Mouse (Mus musculus): ENCODE data around the gene Arl1.
"Not testable (repeated sequence)": the region's sequence is repeated elsewhere in the genome, so short reads cannot be mapped to it uniquely, and the experiment has no call there.

Arl1 gene

DNA sequence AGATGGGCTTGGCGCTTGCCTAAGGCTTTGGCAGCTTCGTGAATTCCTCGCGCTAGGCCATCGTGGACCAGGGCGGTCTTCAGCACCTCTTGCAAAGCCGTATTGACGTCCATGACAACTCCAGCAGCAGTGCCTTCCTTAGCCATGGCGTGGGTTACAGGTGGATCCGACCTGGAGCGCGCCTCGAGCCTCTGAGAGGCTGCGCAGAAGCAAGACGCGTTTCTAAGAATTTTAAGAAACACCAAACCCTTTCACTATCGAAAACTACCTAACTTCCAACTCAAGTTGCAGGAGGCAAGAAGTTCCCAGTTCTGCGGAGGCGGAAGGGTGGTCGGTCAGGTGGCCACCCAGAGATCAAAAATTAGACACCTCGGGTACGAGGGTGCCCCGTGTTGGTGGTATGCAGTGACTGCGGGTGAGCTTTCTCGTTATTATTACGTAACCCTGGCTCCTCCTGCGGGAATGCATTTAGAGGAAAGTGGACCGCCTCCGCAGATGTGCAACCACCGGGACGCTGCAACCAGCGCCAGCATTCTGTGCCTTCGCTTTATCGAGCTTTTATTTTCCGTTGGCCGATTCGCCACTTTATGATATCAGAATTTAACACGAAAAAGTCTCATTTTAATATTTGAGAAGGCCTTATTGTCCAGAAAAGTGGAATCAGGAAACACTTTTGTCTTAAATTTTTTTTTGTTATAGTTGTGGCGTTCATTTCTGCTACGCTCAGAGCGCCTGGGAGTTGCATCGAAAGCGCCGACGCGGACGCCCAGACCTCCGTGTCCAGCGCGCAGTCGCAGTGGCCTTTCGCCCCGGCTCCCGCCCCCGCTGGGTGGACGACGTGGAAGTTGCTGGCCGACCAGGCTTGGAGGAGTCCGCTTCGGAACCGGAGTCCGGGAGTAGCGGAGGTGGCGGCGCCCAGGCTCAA, at the start of gene Arl1:
Arl1 (plus strand) TSS at position 288 of the 925 bp plus-strand sequence.
- peak; percentile 76 for DNase-seq (ENCODE audit: low read depth)

- DNase-seq (ENCODE audit: low read depth) = no peak
Observed at GRCm38 (mm10) chr10:88682904-88683563, 47.6 kb upstream of the Arl1 start.

- no peak for DNase-seq (ENCODE audit: low read depth)
Observed at GRCm38 (mm10) chr10:88684925-88685324, 45.7 kb upstream of the Arl1 start, which contains the start of gene Spic. Spic (minus strand) TSS chr10:88685015.

DNA sequence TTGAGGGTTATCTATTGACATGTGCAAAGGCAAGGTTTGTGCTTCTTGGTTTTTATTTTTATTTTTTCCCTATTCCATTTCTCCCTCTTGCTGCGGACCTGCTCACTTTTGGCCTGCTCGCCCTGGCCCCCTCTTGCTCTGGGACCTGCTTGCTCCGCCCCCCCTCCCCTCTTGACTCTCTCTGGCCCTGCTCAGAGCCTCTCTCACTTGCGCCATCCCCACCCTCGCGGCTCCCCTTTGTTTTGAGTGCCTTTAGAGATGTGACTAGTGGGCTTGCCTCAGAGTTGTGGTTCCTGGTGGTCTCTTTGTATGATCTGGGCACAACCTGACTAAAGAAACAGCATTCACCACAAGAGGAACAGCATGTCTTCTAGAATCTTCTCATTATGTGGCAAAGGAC, 29.7 kb upstream of the Arl1 start:
- no peak for DNase-seq (ENCODE audit: low read depth)

DNA sequence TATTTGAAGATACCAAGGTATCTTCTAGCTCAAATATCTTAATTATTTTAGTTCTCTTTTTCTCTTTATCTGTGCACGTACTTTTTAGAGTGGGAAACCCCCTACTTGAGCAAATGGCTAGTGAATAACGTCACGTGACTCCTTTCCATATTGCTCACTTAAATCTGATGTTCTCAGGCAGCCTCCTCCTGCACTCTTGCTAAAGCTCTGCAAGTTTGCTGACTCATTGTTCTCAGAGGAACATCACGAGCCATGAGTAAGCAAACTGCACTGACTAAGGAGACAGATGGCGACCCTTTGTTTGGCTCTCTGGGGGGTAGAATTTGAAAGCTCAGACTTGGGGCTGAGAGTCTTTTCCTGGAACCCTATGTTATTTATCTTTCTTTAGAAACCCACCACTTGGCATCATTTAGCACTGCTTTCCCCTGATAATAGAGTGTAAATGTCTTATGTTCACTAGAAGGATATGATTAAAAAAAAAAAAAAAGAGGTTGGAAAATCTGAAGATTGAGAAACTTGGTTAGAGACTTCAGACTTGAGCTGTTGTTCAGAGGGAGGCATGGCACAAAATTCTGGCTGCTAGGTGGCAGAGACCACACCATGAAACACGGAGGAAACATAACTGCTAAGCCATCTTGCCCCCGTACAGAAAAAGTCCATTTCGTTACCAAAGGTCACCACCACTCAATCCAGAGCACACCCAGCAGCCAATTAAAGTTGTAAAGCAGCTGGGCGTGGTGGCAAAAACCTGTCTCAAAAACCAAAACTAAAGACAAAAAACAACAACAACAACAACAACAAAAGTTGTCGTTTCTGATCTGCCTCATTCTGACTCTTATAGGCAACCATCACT, 21.8 kb upstream of the Arl1 start:
- no peak for DNase-seq (ENCODE audit: low read depth)

- no peak for DNase-seq (ENCODE audit: low read depth)
Observed at GRCm38 (mm10) chr10:88712359-88712758, 18.3 kb upstream of the Arl1 start.

DNA sequence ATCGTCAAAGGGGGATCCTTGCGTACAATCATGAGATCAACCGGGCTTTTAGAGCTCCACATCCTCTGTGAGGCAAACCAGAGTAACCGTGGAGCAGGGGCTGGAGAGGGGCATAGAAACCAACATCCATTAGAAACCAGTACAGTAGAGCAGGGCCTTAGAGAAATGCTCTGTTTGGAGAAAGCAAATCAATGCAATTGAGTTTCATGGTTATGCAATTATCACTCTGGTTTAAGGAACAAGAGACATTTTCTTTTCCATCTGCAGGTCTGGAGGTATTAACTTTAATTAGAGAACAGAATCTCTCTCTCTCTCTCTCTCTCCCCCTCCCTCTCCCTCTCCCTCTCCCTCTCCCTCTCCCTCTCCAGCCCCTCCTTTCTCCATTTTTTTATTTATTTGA, 15.9 kb upstream of the Arl1 start:
- no peak for DNase-seq (ENCODE audit: low read depth)

DNA sequence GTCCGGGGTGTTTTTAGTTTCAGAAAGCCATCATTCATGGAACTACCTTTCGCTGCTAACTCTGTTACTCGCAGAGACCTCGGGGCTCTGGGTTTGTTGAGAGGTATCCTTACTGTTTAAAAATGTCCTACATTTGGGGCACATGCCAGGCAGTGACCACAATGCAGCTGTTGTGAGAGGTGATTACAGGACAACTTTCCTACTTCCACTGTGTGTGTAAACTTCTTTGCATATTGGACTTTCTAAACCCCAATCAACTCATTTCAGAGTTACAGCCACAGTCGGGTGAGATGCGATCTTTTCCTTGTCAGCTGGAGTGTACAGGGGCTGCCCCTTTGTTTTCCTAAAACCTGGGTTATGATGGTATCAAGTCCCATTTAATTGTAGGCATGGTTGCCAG, 15.0 kb upstream of the Arl1 start:
- no peak for DNase-seq (ENCODE audit: low read depth)

GRCm38 (mm10) chr10:88716986-88717755, 13.5 kb upstream of the Arl1 start:
- no peak for DNase-seq (ENCODE audit: low read depth)

DNA sequence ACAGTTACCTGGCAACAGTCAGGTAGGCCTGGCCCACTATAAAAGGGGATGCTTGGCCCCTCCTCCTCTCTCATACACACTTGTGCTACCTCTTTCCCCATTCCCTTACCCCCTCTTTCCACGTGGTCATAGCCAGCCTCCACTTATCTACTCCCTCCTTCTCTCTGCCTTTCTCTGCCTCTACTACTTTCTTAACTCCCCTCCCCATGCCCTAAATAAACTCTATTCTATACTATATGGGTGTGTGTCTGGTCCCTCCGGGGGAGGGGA, 13.0 kb upstream of the Arl1 start:
- DNase-seq (ENCODE audit: low read depth) = no peak

DNA sequence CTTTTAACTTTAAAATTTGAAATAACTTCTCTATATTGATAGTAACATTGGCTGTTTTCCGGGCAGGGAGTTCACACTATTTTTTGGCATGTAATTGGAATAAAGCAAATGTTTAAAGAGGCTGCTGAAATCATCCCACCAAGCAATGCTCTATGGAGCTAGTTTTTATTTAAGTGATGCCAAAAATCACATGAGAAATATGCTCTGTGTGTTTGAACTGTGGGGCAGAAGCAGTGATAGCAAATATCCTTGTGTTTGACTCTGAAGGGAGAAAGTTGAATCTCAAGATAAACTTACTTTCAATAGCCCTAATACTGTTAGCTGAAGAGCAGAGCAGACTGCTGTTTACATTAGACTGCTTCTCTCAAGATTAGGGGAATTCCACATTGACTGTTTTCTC, 11.0 kb upstream of the Arl1 start:
- DNase-seq (ENCODE audit: low read depth) = no peak

- no peak for DNase-seq (ENCODE audit: low read depth)
Observed at GRCm38 (mm10) chr10:88725343-88725742, 5.3 kb upstream of the Arl1 start.

GRCm38 (mm10) chr10:88727128-88727527, 3.5 kb upstream of the Arl1 start:
- DNase-seq (ENCODE audit: low read depth) = peak; percentile 56

GRCm38 (mm10) chr10:88728166-88728565, 2.5 kb upstream of the Arl1 start:
- DNase-seq (ENCODE audit: low read depth) = no peak

GRCm38 (mm10) chr10:88731496-88732308, 1.0 kb downstream of the Arl1 start:
- no peak for DNase-seq (ENCODE audit: low read depth)

DNA sequence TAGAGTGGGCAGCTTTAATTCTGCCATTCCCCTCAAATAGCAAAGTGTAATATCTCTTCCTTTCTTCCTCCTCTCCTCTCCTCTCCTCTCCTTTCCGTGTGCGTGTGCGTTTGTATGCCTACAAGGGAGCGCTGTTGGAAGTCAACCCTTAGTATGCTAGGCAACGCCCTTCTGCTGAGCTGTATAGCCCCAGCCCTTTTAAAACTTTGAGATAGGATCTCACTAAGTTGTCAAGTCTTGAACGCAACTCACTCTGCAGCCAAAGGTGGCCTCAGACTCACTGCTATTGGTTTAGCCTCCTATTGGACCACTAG, 1.6 kb downstream of the Arl1 start:
- DNase-seq (ENCODE audit: low read depth) = no peak

- not testable (repeated sequence) for DNase-seq (ENCODE audit: low read depth)
Observed at GRCm38 (mm10) chr10:88739074-88739473, 8.4 kb downstream of the Arl1 start.

DNA sequence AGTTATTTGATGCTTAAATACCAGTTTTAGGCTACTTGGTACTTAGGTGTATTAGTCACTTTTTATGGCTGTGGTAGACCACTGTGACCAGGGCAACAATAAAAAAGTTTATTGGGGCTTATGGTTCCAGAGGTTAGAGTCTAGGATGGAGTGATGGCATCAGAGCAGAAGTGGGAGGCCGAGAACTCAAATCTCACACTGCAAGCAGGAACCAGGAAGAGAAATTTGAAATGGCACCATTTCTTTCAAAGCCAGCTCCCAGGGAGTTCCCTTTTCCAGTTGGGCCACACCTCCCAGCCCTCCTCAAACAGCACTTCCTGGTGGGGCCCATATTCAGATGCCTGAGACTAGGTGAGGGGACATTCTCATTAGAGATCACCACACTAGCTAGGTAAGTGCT, 9.2 kb downstream of the Arl1 start:
- DNase-seq (ENCODE audit: low read depth) = no peak

DNA sequence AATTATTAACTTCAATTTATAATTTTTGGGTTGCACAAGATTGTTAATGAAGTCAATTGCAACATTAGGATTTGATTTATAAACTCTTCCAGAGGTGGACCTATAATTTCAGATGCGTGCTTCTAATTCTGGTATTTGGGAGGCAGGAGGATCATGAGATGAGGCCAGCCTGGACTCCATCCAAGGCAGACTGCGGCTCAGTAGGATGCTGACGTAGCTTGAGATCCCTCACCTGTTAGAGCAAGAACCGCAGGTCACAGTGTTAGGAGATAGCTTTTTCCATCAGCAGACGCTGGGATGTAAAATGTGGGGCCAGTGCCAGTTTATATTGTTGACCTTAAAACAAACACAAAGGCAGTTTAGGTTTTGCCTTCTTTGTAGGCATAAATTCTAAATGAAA, 10.1 kb downstream of the Arl1 start:
- no peak for DNase-seq (ENCODE audit: low read depth)

GRCm38 (mm10) chr10:88741426-88741825, 10.8 kb downstream of the Arl1 start:
- DNase-seq (ENCODE audit: low read depth) = no peak

DNA sequence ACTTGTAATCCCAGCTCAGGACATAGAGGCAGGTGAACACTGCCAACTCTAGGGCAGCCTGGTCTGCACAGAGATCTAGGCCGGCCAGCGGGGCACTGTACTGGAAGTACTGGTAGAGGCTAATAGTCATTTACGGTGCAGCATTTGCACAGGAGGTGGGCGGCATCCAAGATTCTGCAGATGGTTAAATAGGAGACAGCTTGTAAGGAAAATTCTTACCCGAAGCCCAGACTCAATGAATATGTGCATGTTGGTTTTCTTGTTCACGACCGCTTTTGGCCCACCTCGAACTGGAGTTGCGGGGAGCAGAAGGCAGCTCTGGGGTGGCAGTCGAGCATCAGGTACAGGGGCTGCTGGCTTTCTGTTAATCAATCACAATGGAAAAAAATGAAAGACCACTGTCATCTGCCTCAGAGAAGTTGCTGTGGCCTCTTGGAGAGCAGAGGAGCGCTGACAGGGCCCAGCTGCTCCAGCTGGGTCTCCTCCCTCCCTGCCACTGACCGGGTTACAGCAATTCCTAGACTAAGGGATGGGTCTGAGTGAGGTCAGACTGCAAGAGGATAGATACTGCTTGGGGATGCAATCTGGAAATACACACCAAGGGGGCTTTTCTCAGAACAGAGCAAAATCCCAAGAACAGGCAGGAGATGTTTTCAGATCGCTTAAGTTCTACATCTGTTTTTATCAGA, 31.0 kb downstream of the Arl1 start:
- no peak for DNase-seq (ENCODE audit: low read depth)
